Mouse (Mus musculus) forelimb bud, embryonic 11.5 days (tissue): ENCODE measurements around the gene Golga3.

Source experiments
- DNase-seq: peaks from one replicate; pipeline ENCODE4 v3.0.0-alpha.2; 2012; ENCODE audit warnings: low read depth, low spot score

The Golga3 gene

GRCm38 (mm10) chr5:110176362-110177020 is at the start of gene Golga3:
TSS of gene Golga3 (plus strand) at chr5:110176701.
- DNase-seq = peak; percentile 97

GRCm38 (mm10) chr5:110135293-110136086 is 41.0 kb upstream of the Golga3 start, which contains the start of gene Chfr:
TSS of gene Chfr (plus strand) at chr5:110135842.
- DNase-seq = peak; percentile 97

GRCm38 (mm10) chr5:110136087-110136464 is 40.4 kb upstream of the Golga3 start:
- DNase-seq = no peak

GRCm38 (mm10) chr5:110137816-110138215 is 38.7 kb upstream of the Golga3 start:
- no peak for DNase-seq

GRCm38 (mm10) chr5:110139325-110139724 is 37.2 kb upstream of the Golga3 start:
- no peak for DNase-seq

GRCm38 (mm10) chr5:110140424-110140823 is 36.1 kb upstream of the Golga3 start:
- no peak for DNase-seq

- DNase-seq = no peak
Measured at GRCm38 (mm10) chr5:110142309-110142708, 34.2 kb upstream of the Golga3 start.

GRCm38 (mm10) chr5:110143007-110143406 is 33.5 kb upstream of the Golga3 start:
- peak; percentile 4 for DNase-seq

GRCm38 (mm10) chr5:110169374-110169773 is 7.1 kb upstream of the Golga3 start:
- no peak for DNase-seq

GRCm38 (mm10) chr5:110177021-110177420 is 520 bp downstream of the Golga3 start:
- no peak for DNase-seq

GRCm38 (mm10) chr5:110178628-110179027 is 2.1 kb downstream of the Golga3 start:
- DNase-seq = no peak

- DNase-seq = no peak
Measured at GRCm38 (mm10) chr5:110181716-110182115, 5.2 kb downstream of the Golga3 start.

- no peak for DNase-seq
Measured at GRCm38 (mm10) chr5:110203164-110203895, 26.8 kb downstream of the Golga3 start.

- no peak for DNase-seq
Measured at GRCm38 (mm10) chr5:110204777-110205176, 28.3 kb downstream of the Golga3 start.

- no peak for DNase-seq
Measured at GRCm38 (mm10) chr5:110211312-110211711, 34.8 kb downstream of the Golga3 start.

- no peak for DNase-seq
Measured at GRCm38 (mm10) chr5:110216780-110217179, 40.3 kb downstream of the Golga3 start.

GRCm38 (mm10) chr5:110220331-110220730 is 43.8 kb downstream of the Golga3 start:
- DNase-seq = no peak

- no peak for DNase-seq
Measured at GRCm38 (mm10) chr5:110222757-110223156, 46.3 kb downstream of the Golga3 start.

- no peak for DNase-seq
Measured at GRCm38 (mm10) chr5:110225056-110225455, 48.6 kb downstream of the Golga3 start.

GRCm38 (mm10) chr5:110227336-110227883 is 50.9 kb downstream of the Golga3 start:
- DNase-seq = no peak

GRCm38 (mm10) chr5:110230401-110230779 is 53.9 kb downstream of the Golga3 start:
- DNase-seq = no peak
